Mouse (Mus musculus) thymus, postnatal 0 days (tissue): ENCODE data around the gene Pabpc4. TPM values are rescaled to one million over a fixed set of nuclear protein-coding genes. Genes with fewer than 3 reads are reported as not detected.

Source experiments
- DNase-seq: peaks from one replicate; pipeline ENCODE4 v3.0.0-alpha.2; 2015; ENCODE audit warnings: low spot score
- polyA plus RNA-seq: library from polyadenylated mRNA; unstranded; fragments of >200 nt; fragmentation: Nextera tagmentation; extraction: Ambion mirVana; gene quantifications from 2 replicates; pipeline ENCODE4 v1.2.1, GENCODE M21; 2015

Gene Pabpc4
- polyA plus RNA-seq: 26.1 and 26.4 TPM in 2 replicates

- no peak for DNase-seq
Measured at GRCm38 (mm10) chr4:123261721-123262401, at the start of gene Pabpc4. TSS of gene Pabpc4 (plus strand) at chr4:123262351.

GRCm38 (mm10) chr4:123213975-123214374 is 48.2 kb upstream of the Pabpc4 start:
- DNase-seq: no peak

- DNase-seq: no peak
Measured at GRCm38 (mm10) chr4:123215367-123215766, 46.8 kb upstream of the Pabpc4 start.

- DNase-seq: peak; percentile 55
Measured at GRCm38 (mm10) chr4:123216782-123217181, 45.4 kb upstream of the Pabpc4 start.

GRCm38 (mm10) chr4:123219720-123220357 is 42.3 kb upstream of the Pabpc4 start:
- peak; percentile 68 for DNase-seq

GRCm38 (mm10) chr4:123220637-123221036 is 41.5 kb upstream of the Pabpc4 start:
- DNase-seq: no peak

- peak; percentile 44 for DNase-seq
Measured at GRCm38 (mm10) chr4:123223309-123223708, 38.8 kb upstream of the Pabpc4 start.

GRCm38 (mm10) chr4:123225718-123226403 is 36.3 kb upstream of the Pabpc4 start:
- DNase-seq: no peak

GRCm38 (mm10) chr4:123227707-123228106 is 34.4 kb upstream of the Pabpc4 start:
- DNase-seq: no peak

- DNase-seq: no peak
Measured at GRCm38 (mm10) chr4:123228270-123228669, 33.9 kb upstream of the Pabpc4 start.

- DNase-seq: no peak
Measured at GRCm38 (mm10) chr4:123229166-123229565, 33.0 kb upstream of the Pabpc4 start.

- no peak for DNase-seq
Measured at GRCm38 (mm10) chr4:123232841-123233240, 29.3 kb upstream of the Pabpc4 start.

GRCm38 (mm10) chr4:123233492-123234084 is 28.6 kb upstream of the Pabpc4 start, which contains the start of gene Heyl:
TSS of gene Heyl (plus strand) at chr4:123233556.
- DNase-seq: peak; percentile 43

- no peak for DNase-seq
Measured at GRCm38 (mm10) chr4:123235835-123236430, 26.2 kb upstream of the Pabpc4 start.

GRCm38 (mm10) chr4:123236431-123237031 is 25.6 kb upstream of the Pabpc4 start:
- peak; percentile 56 for DNase-seq

- peak; percentile 23 for DNase-seq
Measured at GRCm38 (mm10) chr4:123237386-123238266, 24.5 kb upstream of the Pabpc4 start.

GRCm38 (mm10) chr4:123239361-123240203 is 22.6 kb upstream of the Pabpc4 start:
- DNase-seq: peak; percentile 36

GRCm38 (mm10) chr4:123246221-123246620 is 15.9 kb upstream of the Pabpc4 start:
- no peak for DNase-seq

GRCm38 (mm10) chr4:123246651-123247050 is 15.5 kb upstream of the Pabpc4 start:
- no peak for DNase-seq
